Mouse (Mus musculus): ENCODE data around the gene 4921517D22Rik. TPM values are rescaled to one million over a fixed set of nuclear protein-coding genes. Genes with fewer than 3 reads are reported as not detected.
A peak's percentile ranks its signal among the peaks of the same experiment; 100 is the strongest.

The 4921517D22Rik gene
- polyA plus RNA-seq, 3 experiments from 2014 or later: not detected

GRCm38 (mm10) chr13:59657781-59658180 is 36.1 kb downstream of the 4921517D22Rik start:
- no peak for ATAC-seq

DNA sequence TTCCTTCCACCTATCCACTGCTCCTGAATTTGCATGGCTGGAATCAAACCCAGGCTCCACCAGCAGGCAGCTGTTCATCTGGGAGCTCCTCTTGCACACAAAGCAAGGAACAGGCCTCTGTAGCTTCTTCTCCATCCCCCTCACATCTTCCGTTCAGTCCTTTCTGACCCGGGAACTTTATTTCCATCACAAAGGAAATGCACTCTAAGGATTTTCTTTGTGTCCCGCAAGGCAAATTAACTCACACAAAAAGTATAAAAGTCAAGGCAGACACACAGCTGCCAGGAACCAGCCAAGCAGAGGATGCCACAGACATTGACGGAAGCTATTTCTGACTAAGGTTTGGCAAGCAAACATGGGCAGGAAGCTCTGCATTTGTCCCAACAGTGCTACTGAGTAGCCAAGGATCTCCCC is 36.9 kb downstream of the 4921517D22Rik start:
- peak; percentile 37 for ATAC-seq

DNA sequence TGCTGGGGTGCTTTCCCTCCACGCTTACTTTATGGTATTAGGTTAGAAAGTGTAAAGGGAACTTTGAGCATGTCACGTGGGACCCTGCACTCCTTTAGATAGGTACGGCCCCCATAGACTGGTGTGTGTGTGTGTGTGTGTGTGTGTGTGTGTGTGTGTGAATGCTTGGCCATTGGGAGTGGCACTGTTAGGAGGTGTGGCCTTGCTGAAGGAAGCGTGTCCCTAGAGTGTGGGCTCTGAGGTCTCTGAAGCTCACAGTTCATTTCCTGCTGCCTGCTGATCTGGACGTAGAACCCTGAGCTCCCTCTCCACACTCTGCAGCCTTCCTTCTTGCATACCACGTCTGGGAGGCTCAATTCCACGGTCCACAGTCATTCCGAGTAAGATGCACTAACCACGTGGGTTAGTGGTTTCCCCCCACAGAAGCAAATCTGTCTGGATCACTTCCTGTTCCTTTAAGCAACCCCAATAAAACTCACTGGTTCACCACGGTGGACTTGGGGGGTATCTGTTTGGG is 37.5 kb downstream of the 4921517D22Rik start:
- peak; percentile 85 for ATAC-seq

DNA sequence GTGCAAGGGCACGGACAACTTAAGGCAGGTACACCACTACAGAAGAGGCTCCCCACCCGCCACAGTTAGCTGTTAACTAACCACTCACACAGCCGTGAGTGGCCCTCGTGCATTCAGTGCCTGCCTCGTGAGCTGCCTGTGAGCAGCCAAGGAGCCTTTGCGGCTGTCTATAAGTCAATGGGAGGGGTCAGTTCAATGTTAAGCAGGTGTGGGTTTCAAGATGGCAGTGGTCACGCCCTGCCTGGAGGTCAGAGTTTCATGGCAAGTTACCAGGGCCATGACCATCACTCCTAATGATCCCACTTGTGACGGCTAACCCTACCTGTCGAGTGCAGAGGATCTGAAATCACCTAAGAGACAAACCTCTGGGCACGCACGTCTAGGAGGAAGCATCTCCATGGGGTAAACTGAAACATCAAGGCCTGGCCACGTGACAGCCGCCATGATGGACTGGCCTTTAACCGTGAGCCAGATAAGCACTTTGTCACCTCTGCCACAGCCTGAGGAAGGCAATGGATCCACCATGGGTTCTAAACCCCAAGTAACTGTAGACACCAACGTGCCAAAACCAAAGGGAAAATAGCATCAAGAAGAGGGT is 38.1 kb downstream of the 4921517D22Rik start:
- no peak for ATAC-seq

DNA sequence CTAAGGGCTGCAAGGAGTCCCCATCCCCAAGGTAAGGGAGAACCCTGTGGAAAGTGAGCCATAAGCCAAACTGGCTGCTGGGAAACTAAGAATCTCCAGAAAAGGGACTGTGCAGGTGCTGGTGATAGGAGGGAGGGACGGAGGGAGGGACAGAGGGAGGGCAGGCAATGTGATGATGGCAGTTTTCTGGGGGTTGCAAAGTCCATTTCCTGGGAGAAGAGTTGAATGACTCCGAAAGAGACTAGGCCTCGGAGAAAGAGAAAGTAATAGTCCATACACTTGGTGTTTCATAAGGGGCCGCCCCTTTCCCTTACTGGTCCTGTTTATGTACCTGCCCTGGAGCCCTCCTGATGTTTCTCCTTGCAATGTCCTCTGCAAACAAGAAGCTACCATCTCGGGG is 39.4 kb downstream of the 4921517D22Rik start:
- no peak for ATAC-seq

DNA sequence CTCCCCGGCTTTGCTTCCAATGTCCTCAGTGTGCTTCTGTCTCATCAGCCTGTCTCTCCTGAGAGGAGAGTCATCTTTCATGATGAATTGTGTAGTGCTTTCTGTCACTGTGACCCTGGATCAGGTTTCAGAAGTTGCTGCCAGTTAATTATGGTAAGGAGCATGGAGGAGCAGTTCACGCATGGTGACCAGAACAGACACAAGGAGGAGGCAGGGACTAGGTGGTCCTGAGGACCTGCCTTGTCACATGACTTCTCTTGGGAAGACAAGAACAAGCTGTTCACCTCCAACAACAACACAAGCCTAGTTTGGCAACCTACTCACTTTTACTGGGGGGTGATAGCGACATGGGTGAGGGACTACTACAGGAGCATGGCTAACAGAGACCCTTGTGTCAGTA is 40.8 kb downstream of the 4921517D22Rik start:
- ATAC-seq: no peak

GRCm38 (mm10) chr13:59652651-59653050 is 41.3 kb downstream of the 4921517D22Rik start:
- ATAC-seq: no peak

DNA sequence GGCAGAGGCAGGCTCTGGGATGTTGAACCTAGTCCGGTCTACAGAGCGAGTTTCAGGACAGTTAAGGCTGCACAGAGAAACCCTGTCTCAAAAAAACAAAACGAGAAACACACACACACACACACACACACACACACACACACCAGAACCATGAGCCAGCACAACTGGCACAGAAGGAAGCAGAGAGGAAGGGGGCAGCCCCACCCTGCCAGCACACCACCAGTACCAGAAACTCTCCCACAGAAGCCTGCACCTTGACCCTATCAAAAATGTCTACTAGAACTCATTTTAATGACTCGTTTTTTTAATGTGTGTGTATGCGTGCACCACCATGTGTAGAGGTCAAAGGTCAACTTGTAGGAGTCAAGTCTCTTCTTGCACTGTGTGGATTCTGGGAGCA is 44.1 kb downstream of the 4921517D22Rik start:
- ATAC-seq: no peak

GRCm38 (mm10) chr13:59648598-59648997 is 45.3 kb downstream of the 4921517D22Rik start:
- no peak for ATAC-seq

GRCm38 (mm10) chr13:59647484-59647883 is 46.4 kb downstream of the 4921517D22Rik start:
- no peak for ATAC-seq

DNA sequence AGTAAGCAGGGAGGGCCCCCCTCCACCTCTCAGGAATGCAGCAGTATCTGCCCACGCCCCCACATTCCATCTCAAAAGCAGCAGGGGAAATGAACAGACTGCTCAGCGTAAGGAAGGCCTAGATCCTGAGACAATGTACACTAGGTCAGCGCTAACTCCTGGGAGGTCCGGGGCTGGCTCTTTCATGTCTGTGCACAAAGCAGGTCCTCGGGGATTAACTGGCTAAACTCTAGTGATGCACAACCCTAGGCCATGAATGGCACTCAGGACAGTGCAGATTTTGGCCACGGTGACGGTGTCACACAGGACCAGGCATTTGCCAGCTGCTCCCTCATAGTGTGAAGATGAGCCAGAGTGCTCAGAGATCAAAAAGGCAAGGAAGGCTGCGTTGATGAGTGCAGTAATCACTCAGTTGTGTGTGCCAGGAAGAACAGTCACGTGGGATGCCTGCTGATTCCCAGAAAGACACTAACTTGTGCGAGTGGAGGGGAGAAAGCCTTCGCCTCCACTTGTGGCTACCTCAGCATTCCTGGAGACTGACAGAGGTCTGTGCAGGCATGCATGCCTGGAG is 47.1 kb downstream of the 4921517D22Rik start:
- no peak for ATAC-seq

GRCm38 (mm10) chr13:59645491-59645890 is 48.4 kb downstream of the 4921517D22Rik start:
- no peak for ATAC-seq

- no peak for ATAC-seq
These were observed 51.1 kb downstream of the 4921517D22Rik start for GRCm38 (mm10) chr13:59642818-59643217.

- ATAC-seq: no peak
These were observed 53.8 kb downstream of the 4921517D22Rik start for GRCm38 (mm10) chr13:59640178-59640440.

DNA sequence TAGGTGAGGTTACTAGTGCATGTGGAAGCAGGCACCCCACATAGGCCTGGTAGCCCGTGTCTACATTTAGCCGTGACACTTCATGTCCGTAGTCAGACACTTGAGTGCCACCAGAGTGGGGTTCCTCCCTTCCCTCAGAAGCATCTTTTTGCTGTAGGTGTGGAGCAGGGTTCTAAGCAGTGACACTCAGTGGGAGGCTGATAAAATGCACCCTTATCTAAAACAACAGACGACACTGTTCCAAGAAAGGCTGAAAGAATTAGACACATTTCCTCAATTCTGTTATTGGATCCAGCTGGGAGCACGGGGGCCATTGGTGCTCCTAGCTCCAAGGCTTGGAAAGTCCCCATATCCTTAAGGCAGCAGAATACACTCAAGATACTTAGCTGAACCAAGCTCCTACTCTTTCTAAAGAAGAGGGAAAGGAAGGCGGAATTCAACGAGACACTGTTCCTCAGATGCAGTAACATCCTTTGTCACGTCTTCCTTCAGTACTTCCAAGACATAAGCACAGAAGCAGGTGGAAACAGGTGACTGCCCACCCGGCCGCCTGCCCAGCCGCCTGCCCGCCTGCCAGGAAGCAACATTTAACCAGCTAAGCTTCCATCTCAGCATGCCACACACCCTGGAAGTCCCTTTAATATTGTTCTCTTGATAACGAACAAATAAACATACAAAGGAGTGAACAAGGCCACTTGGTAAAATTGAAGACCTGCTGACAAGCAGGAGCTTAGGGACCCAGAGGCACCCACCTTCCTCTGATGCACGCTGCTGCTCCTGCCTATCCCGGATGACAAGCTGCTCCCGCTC is 54.3 kb downstream of the 4921517D22Rik start:
- no peak for ATAC-seq

GRCm38 (mm10) chr13:59637800-59638199 is 56.1 kb downstream of the 4921517D22Rik start:
- ATAC-seq: no peak

Other genes with a start within 250 kb of the 4921517D22Rik start
- 10 to 100 TPM; 18.0 to 23.2 (median 18.3) TPM for gene Agtpbp1, start 108.9 kb downstream of the 4921517D22Rik start, polyA plus RNA-seq (2017; shearing (Covaris generic))
- 10 to 100 TPM; 93.0 to 99.2 (median 98.7) TPM for gene Naa35, start 108.8 kb downstream of the 4921517D22Rik start, polyA plus RNA-seq (2017; shearing (Covaris generic))
- gene Golm1, start 18.3 kb downstream of the 4921517D22Rik start, polyA plus RNA-seq (2017; shearing (Covaris generic)): 10 to 100 TPM; 40.8 to 58.9 (median 47.8) TPM
- not detected for gene Spata31d1a, start 16.2 kb upstream of the 4921517D22Rik start, polyA plus RNA-seq (2017; shearing (Covaris generic))
- not detected for gene Spata31d1b, start 18.2 kb upstream of the 4921517D22Rik start, polyA plus RNA-seq (2017; shearing (Covaris generic))
- gene Spata31d1d, start 37.6 kb upstream of the 4921517D22Rik start, polyA plus RNA-seq (2017; shearing (Covaris generic)): not detected
- not detected for gene 1700014D04Rik, start 52.6 kb upstream of the 4921517D22Rik start, polyA plus RNA-seq (2017; shearing (Covaris generic))
- gene Isca1, start 75.7 kb upstream of the 4921517D22Rik start, polyA plus RNA-seq (2017; shearing (Covaris generic)): 10 to 100 TPM; 50.8 to 59.8 (median 57.7) TPM
- gene Gm49354, start 88.1 kb upstream of the 4921517D22Rik start, polyA plus RNA-seq (2017; shearing (Covaris generic)): not detected
- 10 to 100 TPM; 67.6 to 73.9 (median 72.7) TPM for gene Tut7, start 129.0 kb upstream of the 4921517D22Rik start, polyA plus RNA-seq (2017; shearing (Covaris generic))